Comparison of ENCODE assay signal across 27 mouse cellular contexts in the genomic region with DNA sequence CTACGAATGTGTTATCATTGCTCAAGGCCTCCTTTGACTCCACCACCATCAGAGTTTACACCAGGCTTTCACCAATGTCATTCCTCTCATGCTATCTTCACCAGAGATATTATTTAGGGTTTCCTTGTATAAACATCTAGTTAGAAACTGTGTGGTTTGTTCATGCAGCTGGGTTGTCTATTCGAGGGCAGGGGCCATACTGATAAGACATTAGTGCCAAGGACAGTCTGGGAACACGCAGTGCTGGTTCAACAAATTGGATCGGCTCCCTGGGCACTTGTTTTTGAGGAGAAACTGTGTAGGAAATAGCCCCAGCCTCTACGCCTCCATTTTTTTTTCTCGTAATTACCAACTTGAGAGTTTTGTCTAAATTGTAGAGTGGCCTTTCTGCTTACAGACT. TPM values are rescaled to one million over a fixed set of nuclear protein-coding genes. Genes with fewer than 3 reads are reported as not detected.
DNase-seq lines count a peak whose midpoint lies in the region; ATAC-seq and TF ChIP-seq lines count a peak whose summit lies in the region.
"Had no signal": no experiment of that assay in that cellular context is flagged by ENCODE, and none has a peak within 500 bp of the region (broad histone marks: within the 10 kb centered on the region; RNA-seq: fewer than 3 reads in every experiment).

No protein-coding gene starts in this region.

- WGBS in liver, embryonic 14.5 days (ENCODE audit: insufficient replicate concordance): 28% methylated on average over 6 of the region's 6 CpGs
- WGBS in liver, embryonic 11.5 days: 61% methylated on average over 6 of the region's 6 CpGs

- TF ChIP-seq POLR2A in testis, adult 2 months (IDR thresholded peaks at IDR 0.05; ENCODE audit: control insufficient read depth, low read depth, low read length): no peak

- TF ChIP-seq CTCF in liver, embryonic 14.5 days (IDR thresholded peaks at IDR 0.05; ENCODE audit: low read depth): no peak
- no peak for TF ChIP-seq CTCF in testis, adult 2 months (IDR thresholded peaks at IDR 0.05; ENCODE audit: control insufficient read depth, insufficient read depth, insufficient replicate concordance, low read depth, low read length)

- H3K27ac ChIP-seq in liver, embryonic 14.5 days: no peak overlapping the region
- H3K27ac ChIP-seq in liver, embryonic 11.5 days (ENCODE audit: low read depth, low read length): no peak overlapping the region
- peak overlapping the region; percentile 87 for H3K27ac ChIP-seq in testis, adult 2 months (ENCODE audit: control insufficient read depth, insufficient read depth, low read depth, low read length)
- H3K27ac ChIP-seq: forebrain, embryonic 13.5 days; hindbrain, embryonic 14.5 days; layer of hippocampus, adult 2 months; limb, embryonic 13.5 days had no signal

- no peak overlapping the region for H3K4me3 ChIP-seq in liver, embryonic 14.5 days (ENCODE audit: insufficient read depth in 1 of 2, low read depth in 2 of 2, low read length in 2 of 2)
- no peak overlapping the region for H3K4me3 ChIP-seq in liver, embryonic 11.5 days (ENCODE audit: low read depth, low read length)
- no peak overlapping the region for H3K4me3 ChIP-seq in testis, adult 2 months (ENCODE audit: control insufficient read depth, low read depth, low read length)
- H3K4me3 ChIP-seq: forebrain, embryonic 13.5 days; heart, embryonic 10.5 days; layer of hippocampus, adult 2 months; limb, embryonic 13.5 days had no signal

- no peak for TF ChIP-seq EP300 in liver, embryonic 14.5 days (IDR thresholded peaks at IDR 0.05; ENCODE audit: low read depth)

- peak; percentile 28; the same call in 1 of the 2 replicates for ATAC-seq in liver, embryonic 14.5 days (ENCODE audit: insufficient read depth)
- no peak for ATAC-seq in liver, embryonic 11.5 days (replicated peaks; ENCODE audit: low FRiP score)
- ATAC-seq: forebrain, embryonic 13.5 days; lung, postnatal 0 days; Patski had no signal

- H3K27me3 ChIP-seq in liver, embryonic 14.5 days (ENCODE audit: control insufficient read depth, insufficient read depth, low read length): no peaks in the 10 kb centered on the region
- no peaks in the 10 kb centered on the region for H3K27me3 ChIP-seq in liver, embryonic 11.5 days (replicated peaks; ENCODE audit: control insufficient read depth, insufficient read depth, low read length)
- H3K27me3 ChIP-seq in testis, adult 2 months (ENCODE audit: control insufficient read depth, insufficient read depth, low read length): no peaks in the 10 kb centered on the region
- H3K27me3 ChIP-seq: forebrain, embryonic 13.5 days; limb, embryonic 13.5 days; Patski had no signal

- peaks cover 2 to 13% of the 10 kb centered on the region in 2 experiments for H3K4me1 ChIP-seq in liver, embryonic 14.5 days (replicated peaks; ENCODE audit: control insufficient read depth in 2 of 2, insufficient read depth in 2 of 2, low read length in 1 of 2)
- H3K4me1 ChIP-seq in liver, embryonic 11.5 days (replicated peaks; ENCODE audit: control insufficient read depth, insufficient read depth, low read length): peaks cover 13% of the 10 kb centered on the region
- H3K4me1 ChIP-seq in testis, adult 2 months (ENCODE audit: control insufficient read depth, insufficient read depth, low read length): peaks cover 8% of the 10 kb centered on the region
- H3K4me1 ChIP-seq: forebrain, embryonic 13.5 days had no signal

- no peak overlapping the region for H3K9ac ChIP-seq in liver, embryonic 14.5 days (replicated peaks)
- H3K9ac ChIP-seq in liver, embryonic 11.5 days (ENCODE audit: low read depth, low read length): no peak overlapping the region
- H3K9ac ChIP-seq: forebrain, embryonic 13.5 days; hindbrain, embryonic 14.5 days; limb, embryonic 13.5 days had no signal

- no peaks in the 10 kb centered on the region for H3K36me3 ChIP-seq in liver, embryonic 14.5 days (replicated peaks; ENCODE audit: control insufficient read depth, insufficient read depth, low read depth)
- no peaks in the 10 kb centered on the region for H3K36me3 ChIP-seq in liver, embryonic 11.5 days (ENCODE audit: control insufficient read depth, insufficient read depth, low read length)
- no peaks in the 10 kb centered on the region for H3K36me3 ChIP-seq in testis, adult 2 months (ENCODE audit: control insufficient read depth, insufficient read depth, low read length)
- H3K36me3 ChIP-seq: G1E; heart, embryonic 10.5 days; limb, embryonic 13.5 days had no signal

- peak; percentile 85 to 87 for DNase-seq in adrenal gland, adult (ENCODE audit: inconsistent age in 2 of 2, low spot score in 1 of 2)
- DNase-seq in adrenal gland, postnatal 4 days (ENCODE audit: low spot score in 2 of 2): no peak
- no peak for DNase-seq in liver, embryonic 14.5 days (ENCODE audit: low read depth in 3 of 3, low spot score in 3 of 3)
- no peak for DNase-seq in liver, embryonic 11.5 days (ENCODE audit: low spot score)
- DNase-seq in adrenal gland, postnatal 36 days: peak; percentile 63 to 77
- DNase-seq in layer of hippocampus, postnatal 36 days: no peak
- no peak for DNase-seq in kidney, adult 18-20 months
- DNase-seq: cerebellum, adult 8-10 months; gastrocnemius, postnatal 14 days; lung, adult 18-20 months; lung, postnatal 4 days; midbrain, embryonic 14.5 days; retina, postnatal 1 day; right cerebral cortex, postnatal 14 days; thymus, adult 18-20 months; thymus, postnatal 25 days had no signal

- H3K9me3 ChIP-seq in liver, embryonic 14.5 days (ENCODE audit: control insufficient read depth, low read length): no peaks in the 10 kb centered on the region
- no peaks in the 10 kb centered on the region for H3K9me3 ChIP-seq in liver, embryonic 11.5 days (ENCODE audit: control insufficient read depth, low read length)
- H3K9me3 ChIP-seq: forebrain, embryonic 13.5 days; heart, embryonic 10.5 days; limb, embryonic 13.5 days had no signal

- no peak overlapping the region for H3K4me2 ChIP-seq in liver, embryonic 14.5 days (ENCODE audit: low read depth)
- H3K4me2 ChIP-seq in liver, embryonic 11.5 days: no peak overlapping the region
- H3K4me2 ChIP-seq: forebrain, embryonic 13.5 days; hindbrain, embryonic 14.5 days; limb, embryonic 13.5 days had no signal

RNA-seq across cellular contexts. Expression of gene Serp2, which starts 35.4 kb away (rescaled TPM):
- 10 to 100 TPM; 15.5 to 16.0 TPM for total RNA-seq in adrenal gland, postnatal 4 days (2021)
- 0.31 and 0.63 TPM in 2 replicates for polyA plus RNA-seq in liver, embryonic 14.5 days (2012; rRNA removed)
- polyA plus RNA-seq in liver, embryonic 14.5 days (2014; fragmentation: Nextera tagmentation; extraction: Ambion mirVana): 1.3 and 1.7 TPM in 2 replicates
- polyA plus RNA-seq in liver, embryonic 11.5 days (2014; fragmentation: Nextera tagmentation; extraction: Ambion mirVana): 4.3 and 5.3 TPM in 2 replicates
- total RNA-seq in adrenal gland, postnatal 36 days (2021): 1 to 10 TPM; 4.2 to 6.4 TPM
- polyA plus RNA-seq in testis, adult 2 months (2012; rRNA removed): 73.8 and 80.3 TPM in 2 replicates
- total RNA-seq in layer of hippocampus, postnatal 36 days (2021): 100 to 1,000 TPM; 140 to 147 TPM
- total RNA-seq: G1E; granulocyte monocyte progenitor cell, adult 5-6 weeks; hematopoietic stem cell, adult 5-6 weeks had no signal
- polyA plus RNA-seq: G1E had no signal

Comparison
In these comparisons a context has a peak if more than half of its experiments do, and no peak if none do; other contexts are left out.
1. DNase-seq: peak in adrenal gland, adult (2 of 2) and adrenal gland, postnatal 36 days (2 of 2); none in adrenal gland, postnatal 4 days (0 of 2), liver, embryonic 14.5 days (0 of 3), liver, embryonic 11.5 days (single experiment), layer of hippocampus, postnatal 36 days (0 of 2) and kidney, adult 18-20 months (single experiment).
2. RNA of gene Serp2, which starts 35.4 kb away (total RNA-seq): 140 to 147 TPM in layer of hippocampus, postnatal 36 days; 15.5 to 16.0 TPM in adrenal gland, postnatal 4 days and 4.2 to 6.4 TPM in adrenal gland, postnatal 36 days; every median in the first group is over 4 times any median in the second.